Mouse (Mus musculus): ENCODE results near the gene Polk.

Gene Polk

GRCm38 (mm10) chr13:96527856-96528255, 14.5 kb downstream of the Polk start:
- no peak for DNase-seq

GRCm38 (mm10) chr13:96527022-96527421, 15.4 kb downstream of the Polk start:
- DNase-seq = no peak

- no peak for DNase-seq
These were observed 21.1 kb downstream of the Polk start for GRCm38 (mm10) chr13:96521294-96521693.

- no peak for DNase-seq
These were observed 25.0 kb downstream of the Polk start for GRCm38 (mm10) chr13:96517335-96517734.

GRCm38 (mm10) chr13:96516249-96516648, 26.1 kb downstream of the Polk start:
- no peak for DNase-seq

GRCm38 (mm10) chr13:96514154-96514942, 28.0 kb downstream of the Polk start:
- no peak for DNase-seq

- DNase-seq = peak; percentile 16
These were observed 30.5 kb downstream of the Polk start for GRCm38 (mm10) chr13:96511893-96512292.

GRCm38 (mm10) chr13:96511262-96511661, 31.1 kb downstream of the Polk start:
- DNase-seq = no peak

- DNase-seq = no peak
These were observed 31.7 kb downstream of the Polk start for GRCm38 (mm10) chr13:96510635-96511034.

GRCm38 (mm10) chr13:96507541-96507940, 34.8 kb downstream of the Polk start:
- DNase-seq = no peak

- no peak for DNase-seq
These were observed 36.1 kb downstream of the Polk start for GRCm38 (mm10) chr13:96506313-96506712.

GRCm38 (mm10) chr13:96505661-96506060, 36.7 kb downstream of the Polk start:
- DNase-seq = no peak

GRCm38 (mm10) chr13:96499891-96500290, 42.5 kb downstream of the Polk start:
- DNase-seq = peak; percentile 46

- peak; percentile 9 for DNase-seq
These were observed 45.7 kb downstream of the Polk start for GRCm38 (mm10) chr13:96496630-96497029.

GRCm38 (mm10) chr13:96490433-96490832, 51.9 kb downstream of the Polk start, which contains the start of gene Gm17622:
Gm17622 (plus strand) TSS chr13:96490733.
- no peak for DNase-seq

GRCm38 (mm10) chr13:96487968-96488367, 54.4 kb downstream of the Polk start:
- DNase-seq = no peak

GRCm38 (mm10) chr13:96487230-96487629, 55.1 kb downstream of the Polk start:
- no peak for DNase-seq

- DNase-seq = no peak
These were observed 63.4 kb downstream of the Polk start for GRCm38 (mm10) chr13:96478991-96479390.

- no peak for DNase-seq
These were observed 65.2 kb downstream of the Polk start for GRCm38 (mm10) chr13:96477226-96477625.

- no peak for DNase-seq
These were observed 71.4 kb downstream of the Polk start, which contains the start of gene Ankdd1b for GRCm38 (mm10) chr13:96470957-96471356. Ankdd1b (minus strand) TSS chr13:96471198.

GRCm38 (mm10) chr13:96470556-96470955, 71.8 kb downstream of the Polk start:
- no peak for DNase-seq

- DNase-seq = no peak
These were observed 73.7 kb downstream of the Polk start for GRCm38 (mm10) chr13:96468678-96469077.

GRCm38 (mm10) chr13:96465315-96465714, 77.1 kb downstream of the Polk start:
- DNase-seq = no peak

GRCm38 (mm10) chr13:96462644-96463043, 79.7 kb downstream of the Polk start:
- DNase-seq = no peak

GRCm38 (mm10) chr13:96458606-96459005, 83.8 kb downstream of the Polk start:
- DNase-seq = no peak
